Mouse (Mus musculus): ENCODE measurements at regions not wholly inside any gene's neighbourhood (a gene's known extent, or its start where the extent isn't known, plus 50 kb on each side); places are given as distances from the start of the nearest gene placed in this dataset.

DNA sequence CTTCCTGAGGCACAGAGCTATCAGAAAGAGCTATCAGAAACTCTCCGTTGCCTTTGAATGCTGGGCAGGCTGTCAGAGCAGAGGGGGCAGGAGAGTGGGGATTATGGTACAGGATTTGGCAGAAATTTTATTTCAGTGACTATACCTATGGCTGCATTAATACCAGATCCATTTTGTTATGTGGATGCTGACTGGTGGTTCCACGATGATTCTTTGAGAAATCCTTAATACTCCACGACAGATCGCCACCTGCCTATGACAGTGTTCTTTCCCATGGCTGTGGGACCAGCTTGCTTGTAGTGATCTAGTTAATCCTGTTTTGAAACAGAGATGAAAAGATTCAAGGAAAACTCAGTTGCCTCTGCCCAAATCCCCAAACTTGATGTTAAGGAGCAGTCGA lies 255.6 kb downstream of the Tmem38b start:
- Histone ChIP-seq H3K36me3 (ENCODE audit: inconsistent target) (no peaks in the 10 kb centered on the region), H3K4me3 (ENCODE audit: inconsistent target) (no peak overlapping the region), H3K27ac (no peak overlapping the region), H3K79me2 (ENCODE audit: inconsistent target) (no peaks in the 10 kb centered on the region)
- 91% methylated on average over 5 of the region's 5 CpGs for WGBS (ENCODE audit: missing documents)

DNA sequence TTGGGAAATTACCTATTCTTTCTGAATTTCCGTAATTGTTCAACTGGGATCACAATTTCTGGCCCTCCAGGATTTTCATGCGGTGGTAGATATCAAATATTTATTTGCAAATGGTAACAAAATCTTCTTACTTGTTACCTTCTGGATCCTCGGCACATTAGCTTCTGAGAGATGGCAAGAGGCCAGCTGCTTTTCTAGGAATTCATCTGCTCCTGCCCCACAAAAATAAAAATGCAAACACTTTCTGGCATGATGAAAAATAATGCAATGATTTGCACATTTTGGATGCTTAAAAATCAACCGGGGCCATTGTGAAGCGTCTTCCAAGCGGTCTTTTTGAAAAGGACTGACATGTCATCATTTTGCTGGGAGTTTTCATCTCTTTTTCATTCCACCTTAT lies 258.9 kb downstream of the Tmem38b start:
- Histone ChIP-seq H3K79me2 (ENCODE audit: inconsistent target) (no peaks in the 10 kb centered on the region), H3K4me3 (ENCODE audit: inconsistent target) (no peak overlapping the region), H3K27ac (no peak overlapping the region), H3K36me3 (ENCODE audit: inconsistent target) (no peaks in the 10 kb centered on the region)
- WGBS (ENCODE audit: missing documents) = 99% methylated on average over 6 of the region's 6 CpGs

DNA sequence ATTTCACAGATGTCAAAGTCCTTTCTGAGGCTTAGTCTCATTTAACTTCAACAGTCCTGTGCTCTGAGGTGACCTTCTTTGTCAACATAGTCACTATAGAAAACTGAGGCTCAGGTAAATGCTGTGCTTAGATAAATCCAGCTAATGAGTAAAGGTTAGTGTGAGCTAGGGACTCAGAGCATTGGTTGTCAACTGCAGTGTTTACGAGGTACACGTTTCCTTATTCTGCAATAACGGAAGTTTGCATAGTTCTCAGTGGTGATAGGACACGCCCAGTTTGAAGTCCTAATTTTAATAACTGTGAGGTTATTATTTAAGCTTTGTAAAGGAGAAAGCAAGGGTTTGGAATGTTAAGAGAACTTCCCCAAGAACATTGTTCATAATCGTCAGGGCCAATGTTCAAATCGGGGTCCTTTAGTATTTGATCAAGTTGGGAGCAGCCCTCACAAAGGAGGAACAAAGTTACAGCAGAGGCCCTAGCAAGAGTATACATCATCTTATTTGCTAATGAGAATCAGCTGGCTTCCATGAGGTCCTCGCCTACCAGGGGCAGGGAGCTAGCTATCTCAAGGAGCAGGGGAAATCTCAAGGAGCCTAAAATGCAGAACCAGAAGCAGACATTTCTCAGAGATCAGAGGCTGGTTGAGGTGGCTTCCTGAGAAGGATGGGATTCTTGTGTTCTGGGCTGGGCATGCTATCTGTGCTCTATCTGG lies 268.6 kb downstream of the Tmem38b start:
- H3K4me3 ChIP-seq (ENCODE audit: inconsistent target) = no peak overlapping the region
- no peaks in the 10 kb centered on the region for H3K79me2 ChIP-seq (ENCODE audit: inconsistent target)
- no peak overlapping the region for H3K27ac ChIP-seq
- no peaks in the 10 kb centered on the region for H3K36me3 ChIP-seq (ENCODE audit: inconsistent target)
- 57% methylated on average over 7 of the region's 7 CpGs for WGBS (ENCODE audit: missing documents)

DNA sequence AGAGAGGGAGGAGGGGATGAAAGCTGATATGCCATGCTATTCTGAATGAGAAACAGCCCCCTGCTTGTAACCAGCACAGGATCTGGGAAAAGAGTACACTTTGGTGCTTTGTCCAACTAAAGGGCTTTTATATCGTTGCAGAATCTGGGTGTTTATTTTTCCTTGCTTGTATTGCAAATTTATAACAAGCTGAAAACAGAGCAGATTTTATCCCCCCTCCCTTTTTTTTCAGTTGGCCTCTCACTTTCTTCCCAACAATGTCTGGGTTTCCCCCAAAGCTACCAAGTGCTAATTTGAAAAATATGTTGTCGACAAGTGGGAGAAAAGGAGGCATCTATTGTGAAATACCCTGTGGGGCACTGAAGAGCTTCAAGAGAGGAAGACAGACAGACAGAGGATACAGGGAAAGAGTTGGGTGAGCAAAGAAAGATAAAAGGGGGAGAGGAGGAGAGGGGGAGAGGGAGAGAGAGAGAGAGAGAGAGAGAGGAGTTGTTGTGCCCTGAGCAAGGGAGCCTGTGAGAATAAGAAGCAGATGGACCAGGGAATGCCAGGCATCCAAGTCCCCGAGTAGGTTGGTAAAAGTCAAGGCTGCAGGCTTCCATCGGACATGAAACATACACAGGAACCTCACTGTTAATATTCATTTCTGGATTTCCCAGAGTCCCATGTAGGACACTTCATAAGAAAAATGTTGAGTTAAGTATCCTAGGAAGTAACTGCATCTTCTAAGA lies 269.5 kb downstream of the Tmem38b start:
- Histone ChIP-seq H3K27ac (no peak overlapping the region), H3K36me3 (ENCODE audit: inconsistent target) (no peaks in the 10 kb centered on the region), H3K79me2 (ENCODE audit: inconsistent target) (no peaks in the 10 kb centered on the region), H3K4me3 (ENCODE audit: inconsistent target) (no peak overlapping the region)
- 89% methylated on average over 4 of the region's 4 CpGs for WGBS (ENCODE audit: missing documents)

DNA sequence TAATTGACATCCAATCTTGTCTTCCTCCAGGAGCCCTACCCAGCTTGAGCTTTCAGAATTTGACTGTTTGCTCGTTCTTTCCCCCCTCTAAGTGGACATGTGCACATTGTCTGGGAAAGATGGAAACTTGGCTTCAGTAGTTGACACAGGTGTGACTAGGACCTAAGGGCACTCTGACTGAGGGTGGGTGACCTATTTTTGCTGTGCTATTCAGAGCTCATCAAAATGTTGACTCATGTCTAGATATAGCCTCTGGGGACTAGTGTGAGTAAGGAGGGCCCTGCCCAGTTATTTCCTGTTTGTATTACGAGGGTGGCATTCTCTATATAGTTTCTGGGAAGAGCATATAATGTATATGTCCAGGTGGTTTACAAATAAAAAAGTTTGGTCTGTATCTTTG lies 271.7 kb downstream of the Tmem38b start:
- Histone ChIP-seq H3K79me2 (ENCODE audit: inconsistent target) (no peaks in the 10 kb centered on the region), H3K27ac (no peak overlapping the region), H3K4me3 (ENCODE audit: inconsistent target) (no peak overlapping the region), H3K36me3 (ENCODE audit: inconsistent target) (no peaks in the 10 kb centered on the region)
- 88% methylated on average over 2 of the region's 2 CpGs for WGBS (ENCODE audit: missing documents)

DNA sequence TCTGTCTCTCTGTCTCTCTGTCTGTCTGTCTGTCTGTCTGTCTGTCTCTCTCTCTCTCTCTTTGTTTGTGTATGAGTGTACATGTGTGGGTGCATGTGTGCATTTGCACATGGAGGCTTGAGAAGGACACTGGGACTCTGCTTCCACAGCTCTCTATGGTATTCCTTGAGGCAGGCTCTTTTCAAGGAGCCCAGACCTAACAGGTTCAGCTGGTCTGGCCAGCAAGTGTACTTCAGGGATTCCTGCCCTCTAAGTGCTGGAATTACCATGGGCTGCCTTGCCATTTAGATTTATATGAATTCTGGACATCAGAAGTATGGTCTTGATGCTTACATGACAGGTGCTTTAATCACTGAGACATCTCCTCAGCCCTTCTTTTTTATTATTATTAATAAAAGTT lies 274.4 kb downstream of the Tmem38b start:
- no peak overlapping the region for H3K27ac ChIP-seq

DNA sequence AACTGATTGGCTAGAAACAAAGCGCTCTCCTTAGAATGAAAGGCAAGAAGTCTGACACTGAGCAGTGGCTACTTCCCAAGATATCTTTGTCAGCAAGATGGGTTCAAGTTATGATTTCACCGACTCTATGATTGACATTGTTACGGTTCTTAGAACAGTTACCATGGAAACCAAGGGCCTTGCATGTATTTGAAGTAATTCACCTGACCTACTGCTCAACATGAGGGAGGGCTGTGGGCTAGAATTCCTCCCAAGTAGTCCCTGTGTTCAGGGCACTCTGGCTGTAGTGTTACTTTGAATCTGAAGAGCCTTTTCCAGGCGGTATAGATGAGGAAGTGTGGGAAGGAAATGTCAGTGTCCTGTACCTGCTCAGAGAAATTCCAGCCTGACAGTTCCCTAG lies 281.1 kb downstream of the Tmem38b start:
- Histone ChIP-seq H3K79me2 (ENCODE audit: inconsistent target) (no peaks in the 10 kb centered on the region), H3K4me3 (ENCODE audit: inconsistent target) (no peak overlapping the region), H3K36me3 (ENCODE audit: inconsistent target) (no peaks in the 10 kb centered on the region), H3K27ac (no peak overlapping the region)
- 96% methylated on average over 4 of the region's 4 CpGs for WGBS (ENCODE audit: missing documents)

More for the DNA sequence above, 274.4 kb downstream of the Tmem38b start:
- Histone ChIP-seq H3K4me3 (ENCODE audit: inconsistent target) (no peak overlapping the region), H3K36me3 (ENCODE audit: inconsistent target) (no peaks in the 10 kb centered on the region), H3K79me2 (ENCODE audit: inconsistent target) (no peaks in the 10 kb centered on the region)

DNA sequence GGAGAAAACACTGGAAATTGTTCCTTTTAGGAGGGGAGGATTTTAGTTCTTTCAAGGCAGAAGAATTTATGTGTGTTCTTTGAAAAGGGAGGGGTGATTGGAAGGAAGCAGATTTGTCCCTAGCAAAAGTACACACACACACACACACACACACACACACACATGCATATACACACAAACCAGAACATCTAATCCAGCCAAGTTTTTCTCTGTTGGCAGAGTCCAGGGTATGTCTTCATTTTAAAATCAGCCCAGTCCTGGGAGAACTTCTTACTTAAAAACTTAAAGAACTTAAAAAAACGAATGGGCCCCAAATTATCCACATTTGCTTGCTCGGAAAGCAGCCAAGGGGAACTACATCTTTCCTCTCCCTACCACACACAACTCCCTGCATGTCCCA lies 290.5 kb downstream of the Tmem38b start:
- Histone ChIP-seq H3K27ac (no peak overlapping the region), H3K36me3 (ENCODE audit: inconsistent target) (no peaks in the 10 kb centered on the region), H3K79me2 (ENCODE audit: inconsistent target) (no peaks in the 10 kb centered on the region), H3K4me3 (ENCODE audit: inconsistent target) (no peak overlapping the region)
- WGBS (ENCODE audit: missing documents) = 86% methylated on average over 2 of the region's 2 CpGs

DNA sequence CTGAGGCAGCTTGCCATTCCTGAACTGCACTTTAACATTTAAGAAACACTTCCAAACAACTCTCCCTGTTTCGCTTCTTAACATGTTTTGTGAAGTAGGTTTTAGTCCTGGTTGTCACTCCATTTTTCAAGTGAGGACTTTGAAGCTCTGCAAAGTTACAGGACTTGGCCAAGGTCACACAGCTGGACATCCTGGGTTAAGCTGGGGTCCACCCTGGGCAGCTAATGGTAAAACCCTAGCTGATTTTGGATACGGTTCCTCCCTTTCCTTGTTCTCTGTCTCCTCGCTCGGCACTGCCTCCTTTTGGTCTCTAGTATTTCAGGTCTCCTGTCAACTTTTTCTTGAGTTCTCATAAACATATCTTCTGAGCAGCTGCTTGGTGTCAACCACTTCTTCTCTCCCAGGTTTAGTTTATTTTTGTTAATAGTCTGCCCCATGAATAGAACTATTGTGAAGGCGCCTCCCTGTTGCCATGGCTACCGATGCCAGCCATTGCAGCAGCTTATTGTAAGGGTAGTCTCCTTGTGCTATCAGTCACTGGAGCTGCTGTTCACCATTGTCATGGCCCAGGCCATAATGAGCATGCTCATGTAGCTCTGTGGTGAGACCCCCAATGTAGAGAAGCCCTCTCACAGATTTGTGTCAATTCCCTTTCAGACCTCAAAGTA lies 292.5 kb downstream of the Tmem38b start:
- Histone ChIP-seq H3K4me3 (ENCODE audit: inconsistent target) (no peak overlapping the region), H3K27ac (no peak overlapping the region), H3K36me3 (ENCODE audit: inconsistent target) (no peaks in the 10 kb centered on the region), H3K79me2 (ENCODE audit: inconsistent target) (no peaks in the 10 kb centered on the region)
- WGBS (ENCODE audit: missing documents) = 95% methylated on average over 5 of the region's 6 CpGs

DNA sequence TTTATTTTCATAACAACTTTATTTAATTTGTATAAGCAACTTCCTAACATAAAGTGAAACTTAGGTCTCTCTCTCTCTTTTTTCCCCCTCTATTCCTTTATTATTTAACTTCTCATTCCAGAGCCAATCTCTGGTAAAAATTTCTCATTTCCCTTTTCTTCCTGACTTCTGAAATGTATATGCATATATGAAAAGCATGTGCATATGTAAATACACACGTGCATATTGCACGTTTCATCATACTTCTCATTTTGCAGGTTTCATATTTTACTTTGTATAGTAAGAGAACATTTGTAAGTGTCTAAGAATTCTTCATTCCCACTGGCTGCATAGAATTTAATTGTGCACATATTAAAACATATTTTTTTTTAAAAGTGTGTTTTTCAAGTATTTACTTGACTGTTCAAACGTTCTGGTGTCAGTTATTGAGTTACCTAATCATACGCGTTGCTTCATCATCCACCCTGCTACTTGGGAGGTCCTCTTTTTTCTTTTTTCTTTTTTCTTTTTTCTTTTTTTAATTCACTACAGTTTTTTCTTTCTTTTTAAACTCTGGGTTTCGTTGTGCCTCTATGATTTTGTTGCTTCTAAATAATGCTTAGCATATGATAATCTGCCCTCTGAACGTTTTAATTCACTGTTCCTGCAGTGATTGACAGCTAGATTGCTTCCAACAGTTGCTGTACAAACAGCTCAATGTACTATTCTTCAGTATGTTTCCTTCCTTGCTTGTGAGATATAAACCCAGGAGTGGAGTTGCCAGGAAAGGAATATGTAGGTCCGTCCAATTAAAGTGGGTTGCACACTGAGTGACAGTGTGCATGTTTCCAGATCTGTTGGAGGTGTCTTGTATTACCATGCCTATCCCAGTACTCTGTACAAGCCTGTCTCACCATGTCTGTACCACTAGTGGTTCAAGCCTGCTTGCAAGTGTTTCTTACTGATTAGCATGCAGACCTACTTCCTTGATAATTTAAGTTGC lies 303.2 kb downstream of the Tmem38b start:
- H3K4me3 ChIP-seq (ENCODE audit: inconsistent target) = no peak overlapping the region
- H3K27ac ChIP-seq = no peak overlapping the region
- H3K79me2 ChIP-seq (ENCODE audit: inconsistent target) = no peaks in the 10 kb centered on the region
- 32% methylated on average over 8 of the region's 8 CpGs for WGBS (ENCODE audit: missing documents)
- H3K36me3 ChIP-seq (ENCODE audit: inconsistent target) = no peaks in the 10 kb centered on the region

DNA sequence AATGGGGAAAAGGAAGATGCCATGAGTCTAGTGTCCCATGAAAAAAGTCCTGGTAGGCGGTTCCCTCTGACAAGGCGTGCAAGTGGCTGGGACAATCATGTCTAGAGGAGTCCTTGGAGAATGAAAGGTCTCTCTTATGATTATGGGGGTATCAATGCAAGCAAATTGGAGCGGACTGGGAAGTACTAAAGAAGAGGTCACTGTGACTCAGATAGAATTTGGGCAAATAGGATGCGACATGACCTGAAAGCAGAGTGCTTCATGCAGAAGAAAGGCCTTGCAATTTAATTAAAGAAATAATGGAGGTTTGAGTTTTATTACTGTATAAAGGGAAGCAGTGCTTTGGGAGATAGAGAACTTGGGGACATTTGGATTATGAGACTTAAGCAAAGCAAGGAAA lies 330.3 kb downstream of the Tmem38b start:
- Histone ChIP-seq H3K79me2 (ENCODE audit: inconsistent target) (no peaks in the 10 kb centered on the region), H3K36me3 (ENCODE audit: inconsistent target) (no peaks in the 10 kb centered on the region), H3K4me3 (ENCODE audit: inconsistent target) (no peak overlapping the region), H3K27ac (no peak overlapping the region)
- 97% methylated on average over 4 of the region's 4 CpGs for WGBS (ENCODE audit: missing documents)

DNA sequence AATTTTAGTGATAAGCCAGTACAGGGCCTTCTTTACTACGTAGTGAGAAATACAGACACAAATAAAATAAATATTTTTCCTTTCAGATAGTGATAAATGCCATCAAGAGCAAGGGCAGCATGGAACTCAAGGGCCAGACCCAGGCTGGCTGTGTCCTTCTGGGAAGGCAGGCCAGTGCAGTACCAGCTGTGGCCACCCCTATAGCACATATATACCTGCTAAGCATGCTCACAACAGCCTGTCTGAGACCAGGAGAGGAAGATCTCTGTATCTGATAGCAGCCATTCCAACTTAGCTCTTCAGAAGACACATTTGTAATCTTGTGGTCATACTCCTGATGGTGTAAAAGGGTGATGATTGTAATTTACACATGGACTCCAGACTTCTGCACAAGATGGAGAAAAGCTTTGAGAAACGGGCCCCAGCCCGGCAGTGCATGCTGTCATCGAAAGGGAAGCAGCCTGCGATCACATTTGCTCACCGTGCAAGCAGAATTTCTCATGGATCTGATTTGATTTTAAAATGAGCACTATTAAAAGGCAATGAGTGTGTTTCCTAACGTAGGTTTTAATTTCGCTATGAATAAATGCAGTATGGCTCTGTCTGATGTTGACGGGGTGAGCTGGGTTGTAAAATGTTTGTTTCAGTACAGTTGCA lies 335.6 kb downstream of the Tmem38b start:
- no peaks in the 10 kb centered on the region for H3K79me2 ChIP-seq (ENCODE audit: inconsistent target)
- H3K27ac ChIP-seq = no peak overlapping the region
- H3K4me3 ChIP-seq (ENCODE audit: inconsistent target) = no peak overlapping the region
- 96% methylated on average over 9 of the region's 9 CpGs for WGBS (ENCODE audit: missing documents)
- no peaks in the 10 kb centered on the region for H3K36me3 ChIP-seq (ENCODE audit: inconsistent target)

DNA sequence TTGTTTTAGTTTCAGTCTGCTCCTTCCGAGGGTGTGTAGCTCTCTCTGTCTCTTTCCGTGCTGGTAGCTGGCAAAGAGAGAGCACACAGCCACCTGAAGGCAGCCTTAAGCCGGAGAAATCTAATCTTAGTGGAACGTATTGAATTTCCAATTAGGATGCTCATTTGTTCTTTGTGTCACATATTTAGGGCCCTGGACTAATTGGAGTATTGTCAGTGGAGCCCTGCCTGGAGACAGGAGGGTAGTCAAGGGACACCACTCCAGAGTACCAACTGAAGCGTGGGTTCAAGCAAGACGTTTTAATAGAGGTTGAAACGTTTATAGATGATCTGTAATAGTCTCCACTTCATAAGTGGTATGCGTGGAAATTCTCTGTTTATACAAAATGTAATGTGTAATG lies 336.5 kb downstream of the Tmem38b start:
- 92% methylated on average over 8 of the region's 8 CpGs for WGBS (ENCODE audit: missing documents)
- Histone ChIP-seq H3K4me3 (ENCODE audit: inconsistent target) (no peak overlapping the region), H3K79me2 (ENCODE audit: inconsistent target) (no peaks in the 10 kb centered on the region), H3K36me3 (ENCODE audit: inconsistent target) (no peaks in the 10 kb centered on the region), H3K27ac (no peak overlapping the region)

Measured in macrophage (primary cell).